In the genomic region with DNA sequence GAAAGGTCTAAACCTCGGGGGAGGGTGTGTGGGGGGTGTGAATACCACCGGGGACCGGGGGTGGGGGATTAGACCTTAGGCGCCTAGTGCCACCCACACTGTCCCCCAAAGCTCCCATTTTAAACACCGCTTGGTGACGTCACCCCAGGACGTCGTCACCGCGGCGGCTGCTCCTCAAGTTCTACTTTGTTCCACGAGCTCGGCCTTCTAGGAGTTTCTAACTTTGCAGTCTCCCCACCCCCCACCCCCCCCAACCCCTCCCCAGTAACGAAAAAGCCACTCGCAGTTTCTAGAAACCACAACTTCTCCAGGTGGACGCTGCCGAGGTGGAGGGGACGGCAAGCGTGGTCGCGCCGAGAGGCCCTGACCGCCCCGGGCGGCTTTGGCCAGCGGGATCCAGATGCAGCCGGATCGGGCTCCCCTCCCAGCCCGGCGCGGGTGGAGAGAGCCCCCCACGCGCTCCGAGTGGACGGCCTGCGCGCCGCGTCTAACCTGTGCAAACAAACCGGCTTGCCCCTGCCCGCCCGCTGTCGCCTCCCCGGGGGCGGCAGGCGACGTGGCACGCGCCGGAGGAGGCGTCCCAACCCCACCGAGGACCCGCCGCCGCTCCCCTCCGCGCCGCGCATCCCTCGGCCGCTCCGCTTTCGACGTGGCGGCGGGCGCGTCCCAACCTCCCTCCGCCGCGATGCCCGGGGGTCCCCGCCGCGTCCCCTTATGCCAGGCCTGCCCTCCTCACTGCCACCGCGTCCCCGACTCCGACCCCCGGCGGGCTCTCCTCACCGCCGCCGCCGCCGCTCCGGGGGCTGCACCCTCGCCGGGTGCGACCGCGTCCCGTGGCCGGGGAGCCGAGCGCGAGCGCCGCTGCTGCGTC, we compare ENCODE assay signal across 8 mouse cellular contexts. TPM values are rescaled to one million over a fixed set of nuclear protein-coding genes. Genes with fewer than 3 reads are reported as not detected.
DNase-seq lines count a peak whose midpoint lies in the region; ATAC-seq and TF ChIP-seq lines count a peak whose summit lies in the region.

No protein-coding gene starts in this region.

- H3K27ac ChIP-seq in embryonic facial prominence, embryonic 12.5 days = peak overlapping the region; percentile 76
- H3K27ac ChIP-seq in heart, embryonic 11.5 days (ENCODE audit: low read depth, low read length) = peak overlapping the region; percentile 79
- peak overlapping the region; percentile 81 for H3K27ac ChIP-seq in kidney, embryonic 14.5 days (ENCODE audit: low read depth, low read length)
- H3K27ac ChIP-seq in liver, embryonic 14.5 days = peak overlapping the region; percentile 25; the same call in 1 of the 2 replicates
- H3K27ac ChIP-seq in stomach, embryonic 14.5 days (ENCODE audit: low read length) = peak overlapping the region; percentile 61

- no peaks in the 10 kb centered on the region for H3K27me3 ChIP-seq in embryonic facial prominence, embryonic 12.5 days
- no peaks in the 10 kb centered on the region for H3K27me3 ChIP-seq in heart, embryonic 11.5 days (ENCODE audit: control insufficient read depth, insufficient read depth, low read length)
- H3K27me3 ChIP-seq in kidney, embryonic 14.5 days (ENCODE audit: control insufficient read depth, insufficient read depth, low read length) = no peaks in the 10 kb centered on the region
- no peaks in the 10 kb centered on the region for H3K27me3 ChIP-seq in liver, embryonic 14.5 days (ENCODE audit: control insufficient read depth, insufficient read depth, low read length)
- H3K27me3 ChIP-seq in stomach, embryonic 14.5 days (ENCODE audit: control insufficient read depth, insufficient read depth, low read length) = no peaks in the 10 kb centered on the region

- WGBS in embryonic facial prominence, embryonic 12.5 days = 1% methylated on average over 100 of the region's 100 CpGs
- WGBS in heart, embryonic 11.5 days (ENCODE audit: insufficient replicate concordance) = under 1% methylated on average over 80 of the region's 100 CpGs
- under 1% methylated on average over 60 of the region's 100 CpGs for WGBS in kidney, embryonic 14.5 days
- under 1% methylated on average over 78 of the region's 100 CpGs for WGBS in liver, embryonic 14.5 days (ENCODE audit: insufficient replicate concordance)
- WGBS in stomach, embryonic 14.5 days = under 1% methylated on average over 76 of the region's 100 CpGs

- TF ChIP-seq CTCF in liver, embryonic 14.5 days (IDR thresholded peaks at IDR 0.05; ENCODE audit: low read depth) = no peak

- no peak for TF ChIP-seq EP300 in liver, embryonic 14.5 days (IDR thresholded peaks at IDR 0.05; ENCODE audit: low read depth)

- ATAC-seq in embryonic facial prominence, embryonic 12.5 days (ENCODE audit: insufficient number of reproducible peaks, insufficient read depth, low FRiP score, low TSS enrichment) = peak; percentile 76
- peak; percentile 55 for ATAC-seq in heart, embryonic 11.5 days (replicated peaks; ENCODE audit: insufficient number of reproducible peaks, low FRiP score, low TSS enrichment)
- ATAC-seq in kidney, embryonic 14.5 days (ENCODE audit: low FRiP score, low TSS enrichment) = peak; percentile 75
- ATAC-seq in liver, embryonic 14.5 days (ENCODE audit: insufficient read depth) = peak; percentile 56
- ATAC-seq in stomach, embryonic 14.5 days (ENCODE audit: insufficient number of reproducible peaks, insufficient read depth, low FRiP score, low read depth) = peak; percentile 43

- H3K4me3 ChIP-seq in embryonic facial prominence, embryonic 12.5 days = peak overlapping the region; percentile 91
- peak overlapping the region; percentile 95 for H3K4me3 ChIP-seq in heart, embryonic 11.5 days (ENCODE audit: low read depth, low read length)
- H3K4me3 ChIP-seq in kidney, embryonic 14.5 days (ENCODE audit: low read length) = peak overlapping the region; percentile 91
- peak overlapping the region; percentile 93 to 95 for H3K4me3 ChIP-seq in liver, embryonic 14.5 days (ENCODE audit: insufficient read depth in 1 of 2, low read depth in 2 of 2, low read length in 2 of 2)
- H3K4me3 ChIP-seq in stomach, embryonic 14.5 days (ENCODE audit: low read depth, low read length) = peak overlapping the region; percentile 92

- peak; percentile 27 for DNase-seq in layer of hippocampus, adult 11-12 months (ENCODE audit: low spot score)
- no peak for DNase-seq in layer of hippocampus, adult 9-10 months (ENCODE audit: low spot score)
- DNase-seq in liver, embryonic 14.5 days (ENCODE audit: low read depth in 3 of 3, low spot score in 3 of 3) = peak; percentile 39 to 56 (median 49)
- peak; percentile 85 for DNase-seq in naive thymus-derived CD4-positive, alpha-beta T cell, adult 2 months (ENCODE audit: low read depth)

- H3K9ac ChIP-seq in embryonic facial prominence, embryonic 12.5 days = peak overlapping the region; percentile 93
- peak overlapping the region; percentile 99 for H3K9ac ChIP-seq in heart, embryonic 11.5 days (ENCODE audit: low read depth, low read length)
- peak overlapping the region; percentile 97 for H3K9ac ChIP-seq in kidney, embryonic 14.5 days (ENCODE audit: low read depth, low read length)
- H3K9ac ChIP-seq in liver, embryonic 14.5 days (replicated peaks) = peak overlapping the region; percentile 95
- H3K9ac ChIP-seq in stomach, embryonic 14.5 days (replicated peaks; ENCODE audit: low read depth, low read length) = peak overlapping the region; percentile 90

- H3K4me1 ChIP-seq in embryonic facial prominence, embryonic 12.5 days = peaks cover 5% of the 10 kb centered on the region
- peaks cover 6% of the 10 kb centered on the region for H3K4me1 ChIP-seq in heart, embryonic 11.5 days (ENCODE audit: control insufficient read depth, insufficient read depth, low read length)
- H3K4me1 ChIP-seq in kidney, embryonic 14.5 days (ENCODE audit: control insufficient read depth, insufficient read depth, low read length) = peaks cover 11% of the 10 kb centered on the region; the same call in 1 of the 2 replicates
- peaks cover 3 to 15% of the 10 kb centered on the region in 2 experiments; a peak in 3 of 4 replicates for H3K4me1 ChIP-seq in liver, embryonic 14.5 days (replicated peaks; ENCODE audit: control insufficient read depth in 2 of 2, insufficient read depth in 2 of 2, low read length in 1 of 2)
- H3K4me1 ChIP-seq in stomach, embryonic 14.5 days (ENCODE audit: control insufficient read depth, insufficient read depth, low read length) = 0 out of 2 replicates have a peak, but pooled peaks cover 2% of the 10 kb centered on the region

- peaks cover 9% of the 10 kb centered on the region; the same call in 1 of the 2 replicates for H3K36me3 ChIP-seq in embryonic facial prominence, embryonic 12.5 days
- H3K36me3 ChIP-seq in heart, embryonic 11.5 days (ENCODE audit: control insufficient read depth, insufficient read depth, low read length) = no peaks in the 10 kb centered on the region
- peaks cover 18% of the 10 kb centered on the region; the same call in 1 of the 2 replicates for H3K36me3 ChIP-seq in kidney, embryonic 14.5 days (ENCODE audit: control insufficient read depth, insufficient read depth, low read length)
- no peaks in the 10 kb centered on the region for H3K36me3 ChIP-seq in liver, embryonic 14.5 days (replicated peaks; ENCODE audit: control insufficient read depth, insufficient read depth, low read depth)
- H3K36me3 ChIP-seq in stomach, embryonic 14.5 days (ENCODE audit: control insufficient read depth, insufficient read depth, low read length) = peaks cover 7% of the 10 kb centered on the region; the same call in 1 of the 2 replicates

- H3K4me2 ChIP-seq in embryonic facial prominence, embryonic 12.5 days (replicated peaks) = peak overlapping the region; percentile 69
- H3K4me2 ChIP-seq in heart, embryonic 11.5 days = peak overlapping the region; percentile 71
- H3K4me2 ChIP-seq in kidney, embryonic 14.5 days (replicated peaks; ENCODE audit: low read depth, low read length) = peak overlapping the region; percentile 70
- peak overlapping the region; percentile 94 for H3K4me2 ChIP-seq in liver, embryonic 14.5 days (ENCODE audit: low read depth)
- peak overlapping the region; percentile 64 for H3K4me2 ChIP-seq in stomach, embryonic 14.5 days (replicated peaks; ENCODE audit: low read depth, low read length)

- no peaks in the 10 kb centered on the region for H3K9me3 ChIP-seq in embryonic facial prominence, embryonic 12.5 days
- H3K9me3 ChIP-seq in heart, embryonic 11.5 days (replicated peaks; ENCODE audit: control insufficient read depth, low read length) = no peaks in the 10 kb centered on the region
- H3K9me3 ChIP-seq in kidney, embryonic 14.5 days (ENCODE audit: control insufficient read depth, low read length) = no peaks in the 10 kb centered on the region
- H3K9me3 ChIP-seq in liver, embryonic 14.5 days (ENCODE audit: control insufficient read depth, low read length) = no peaks in the 10 kb centered on the region
- no peaks in the 10 kb centered on the region for H3K9me3 ChIP-seq in stomach, embryonic 14.5 days (ENCODE audit: control insufficient read depth, low read depth, low read length)

RNA-seq across cellular contexts. Expression of a gene that starts 0.9 kb away (rescaled TPM):
- polyA plus RNA-seq in embryonic facial prominence, embryonic 12.5 days (2016; fragmentation: Nextera tagmentation; extraction: Ambion mirVana) = 35.3 and 41.7 TPM in 2 replicates
- 90.6 and 97.1 TPM in 2 replicates for polyA plus RNA-seq in heart, embryonic 11.5 days (2014; fragmentation: Nextera tagmentation; extraction: Ambion mirVana)
- polyA plus RNA-seq in kidney, embryonic 14.5 days (2014; fragmentation: Nextera tagmentation; extraction: Ambion mirVana) = 48.0 and 49.2 TPM in 2 replicates
- polyA plus RNA-seq in liver, embryonic 14.5 days (2012; rRNA removed) = 4.1 and 6.3 TPM in 2 replicates
- polyA plus RNA-seq in liver, embryonic 14.5 days (2014; fragmentation: Nextera tagmentation; extraction: Ambion mirVana) = 21.3 and 24.9 TPM in 2 replicates
- 31.7 and 39.2 TPM in 2 replicates for polyA plus RNA-seq in stomach, embryonic 14.5 days (2014; fragmentation: Nextera tagmentation; extraction: Ambion mirVana)

Comparison
In these comparisons a context has a peak if more than half of its experiments do, and no peak if none do; other contexts are left out.
1. H3K27ac ChIP-seq: peak in every context shown above with its lines; median percentile 81 in kidney, embryonic 14.5 days; 79 in heart, embryonic 11.5 days; 76 in embryonic facial prominence, embryonic 12.5 days; 61 in stomach, embryonic 14.5 days; 25 in liver, embryonic 14.5 days.